In the genomic region with DNA sequence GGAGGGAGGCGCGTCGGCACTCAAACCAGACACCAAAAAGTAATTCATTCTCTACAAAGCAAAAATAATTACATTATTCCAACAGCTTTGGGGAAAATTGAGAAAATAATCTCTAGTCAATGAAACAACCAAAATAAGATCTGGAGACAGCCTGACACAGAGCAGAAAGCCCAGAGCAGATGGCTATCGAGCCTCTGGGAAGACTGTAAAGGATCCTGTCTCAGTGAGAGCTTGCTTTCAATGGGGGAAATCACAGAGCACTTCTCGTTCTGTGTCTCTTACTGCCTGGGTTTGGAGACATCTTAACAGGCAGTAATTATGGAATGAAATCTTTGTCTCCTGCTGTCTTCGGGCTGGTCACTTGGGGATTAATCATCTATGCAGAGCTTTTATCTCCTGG, we compare ENCODE assay signal across 17 mouse cellular contexts.
DNase-seq lines count a peak whose midpoint lies in the region; ATAC-seq lines count a peak whose summit lies in the region.
"Had no signal": no experiment of that assay in that cellular context is flagged by ENCODE, and none has a peak within 500 bp of the region (broad histone marks: within the 10 kb centered on the region; RNA-seq: fewer than 3 reads in every experiment).

No protein-coding gene starts in this region.

- no peak overlapping the region for H3K27ac ChIP-seq in forebrain, embryonic 13.5 days
- no peak overlapping the region for H3K27ac ChIP-seq in forebrain, embryonic 10.5 days
- H3K27ac ChIP-seq in hindbrain, embryonic 10.5 days: peak overlapping the region; percentile 45; the same call in 1 of the 2 replicates
- no peak overlapping the region for H3K27ac ChIP-seq in hindbrain, embryonic 13.5 days
- no peak overlapping the region for H3K27ac ChIP-seq in limb, embryonic 13.5 days
- H3K27ac ChIP-seq: limb, embryonic 12.5 days; liver, embryonic 14.5 days had no signal

- peak overlapping the region; percentile 16; the same call in 1 of the 2 replicates for H3K4me2 ChIP-seq in forebrain, embryonic 13.5 days
- no peak overlapping the region for H3K4me2 ChIP-seq in hindbrain, embryonic 13.5 days
- H3K4me2 ChIP-seq in limb, embryonic 13.5 days (replicated peaks): 0 out of 2 replicates have a peak overlapping the region, but pooled peaks have one; percentile 4
- H3K4me2 ChIP-seq: limb, embryonic 12.5 days had no signal

- no peak overlapping the region for H3K4me3 ChIP-seq in forebrain, embryonic 13.5 days
- H3K4me3 ChIP-seq in forebrain, embryonic 10.5 days: no peak overlapping the region
- H3K4me3 ChIP-seq in hindbrain, embryonic 10.5 days: no peak overlapping the region
- no peak overlapping the region for H3K4me3 ChIP-seq in hindbrain, embryonic 13.5 days
- H3K4me3 ChIP-seq in limb, embryonic 13.5 days: no peak overlapping the region
- H3K4me3 ChIP-seq: limb, embryonic 12.5 days had no signal

- no peak for ATAC-seq in forebrain, embryonic 13.5 days
- no peak for ATAC-seq in hindbrain, embryonic 13.5 days (ENCODE audit: low FRiP score)
- ATAC-seq in limb, embryonic 13.5 days (ENCODE audit: low FRiP score, low read depth): no peak
- ATAC-seq in cerebellum, adult (ENCODE audit: insufficient number of reproducible peaks, low FRiP score, low TSS enrichment): no peak

- H3K4me1 ChIP-seq in forebrain, embryonic 13.5 days: peaks cover 15% of the 10 kb centered on the region
- H3K4me1 ChIP-seq in forebrain, embryonic 10.5 days: peaks cover 14% of the 10 kb centered on the region
- H3K4me1 ChIP-seq in hindbrain, embryonic 10.5 days (replicated peaks): peaks cover 16% of the 10 kb centered on the region
- peaks cover 10% of the 10 kb centered on the region; the same call in 1 of the 2 replicates for H3K4me1 ChIP-seq in hindbrain, embryonic 13.5 days (replicated peaks)
- peaks cover 22% of the 10 kb centered on the region for H3K4me1 ChIP-seq in limb, embryonic 13.5 days

- no peaks in the 10 kb centered on the region for H3K9me3 ChIP-seq in forebrain, embryonic 13.5 days (replicated peaks)
- no peaks in the 10 kb centered on the region for H3K9me3 ChIP-seq in forebrain, embryonic 10.5 days
- no peaks in the 10 kb centered on the region for H3K9me3 ChIP-seq in hindbrain, embryonic 10.5 days
- H3K9me3 ChIP-seq in hindbrain, embryonic 13.5 days: no peaks in the 10 kb centered on the region
- H3K9me3 ChIP-seq in limb, embryonic 13.5 days: no peaks in the 10 kb centered on the region
- H3K9me3 ChIP-seq: limb, embryonic 12.5 days had no signal

- no peak overlapping the region for H3K9ac ChIP-seq in forebrain, embryonic 13.5 days
- no peak overlapping the region for H3K9ac ChIP-seq in hindbrain, embryonic 13.5 days
- no peak overlapping the region for H3K9ac ChIP-seq in limb, embryonic 13.5 days
- H3K9ac ChIP-seq: limb, embryonic 12.5 days; liver, embryonic 14.5 days had no signal

- H3K27me3 ChIP-seq in forebrain, embryonic 13.5 days: no peaks in the 10 kb centered on the region
- no peaks in the 10 kb centered on the region for H3K27me3 ChIP-seq in forebrain, embryonic 10.5 days (ENCODE audit: poor library complexity, severe bottlenecking)
- H3K27me3 ChIP-seq in hindbrain, embryonic 10.5 days (ENCODE audit: insufficient read depth, poor library complexity, severe bottlenecking): no peaks in the 10 kb centered on the region
- H3K27me3 ChIP-seq in hindbrain, embryonic 13.5 days: no peaks in the 10 kb centered on the region
- no peaks in the 10 kb centered on the region for H3K27me3 ChIP-seq in limb, embryonic 13.5 days
- H3K27me3 ChIP-seq: CH12.LX had no signal

- no peak for DNase-seq in forebrain, embryonic 10.5 days (ENCODE audit: extremely low spot score, low spot score)
- DNase-seq in hindbrain, embryonic 10.5 days (ENCODE audit: low spot score): no peak
- peak; percentile 78 for DNase-seq in MN1 (ENCODE audit: low spot score)
- DNase-seq: adrenal gland, adult 2 months; cerebellum, adult 11-12 months; cerebellum, postnatal 25 days; heart, adult 11 months; kidney, adult 18-20 months; kidney, postnatal 10 days; thymus, postnatal 36 days had no signal

- 14% methylated on average over 6 of the region's 6 CpGs for WGBS in forebrain, embryonic 13.5 days
- WGBS in forebrain, embryonic 10.5 days: 29% methylated on average over 6 of the region's 6 CpGs
- WGBS in hindbrain, embryonic 10.5 days: 32% methylated on average over 6 of the region's 6 CpGs
- WGBS in hindbrain, embryonic 13.5 days: 37% methylated on average over 6 of the region's 6 CpGs
- 20% methylated on average over 6 of the region's 6 CpGs for WGBS in limb, embryonic 13.5 days

- H3K36me3 ChIP-seq in forebrain, embryonic 13.5 days (ENCODE audit: poor library complexity, severe bottlenecking): no peaks in the 10 kb centered on the region
- no peaks in the 10 kb centered on the region for H3K36me3 ChIP-seq in forebrain, embryonic 10.5 days (replicated peaks)
- H3K36me3 ChIP-seq in hindbrain, embryonic 10.5 days: no peaks in the 10 kb centered on the region
- no peaks in the 10 kb centered on the region for H3K36me3 ChIP-seq in hindbrain, embryonic 13.5 days
- no peaks in the 10 kb centered on the region for H3K36me3 ChIP-seq in limb, embryonic 13.5 days
- H3K36me3 ChIP-seq: limb, embryonic 12.5 days had no signal
